ENCODE assay signal across 23 mouse cellular contexts in genomic region chr8:56611736-56612135, GRCm38 (mm10).
"Had no signal": no experiment of that assay in that cellular context is flagged by ENCODE, and none has a peak within 500 bp of the region (broad histone marks: within the 10 kb centered on the region; RNA-seq: fewer than 3 reads in every experiment).

No protein-coding gene starts in this region.

- H3K4me1 ChIP-seq: limb, embryonic 12.5 days; liver, embryonic 15.5 days; lung, embryonic 15.5 days; midbrain, embryonic 13.5 days; neural tube, embryonic 13.5 days; stomach, embryonic 15.5 days had no signal

- H3K4me2 ChIP-seq: limb, embryonic 12.5 days; limb, embryonic 15.5 days; liver, embryonic 11.5 days; liver, embryonic 15.5 days; lung, embryonic 15.5 days; midbrain, embryonic 13.5 days; neural tube, embryonic 13.5 days; stomach, embryonic 15.5 days had no signal

- H3K36me3 ChIP-seq: limb, embryonic 12.5 days; limb, embryonic 15.5 days; liver, embryonic 15.5 days; lung, embryonic 15.5 days; midbrain, embryonic 10.5 days; midbrain, embryonic 13.5 days; neural tube, embryonic 13.5 days; stomach, embryonic 15.5 days had no signal

- H3K4me3 ChIP-seq: layer of hippocampus, adult 2 months; limb, embryonic 12.5 days; limb, embryonic 15.5 days; liver, embryonic 15.5 days; lung, embryonic 15.5 days; megakaryocyte, embryonic 14.5 days; midbrain, embryonic 10.5 days; midbrain, embryonic 13.5 days; myocyte; neural tube, embryonic 13.5 days; stomach, embryonic 15.5 days had no signal

- H3K9ac ChIP-seq: limb, embryonic 12.5 days; limb, embryonic 15.5 days; liver, embryonic 15.5 days; lung, embryonic 15.5 days; midbrain, embryonic 13.5 days; neural tube, embryonic 13.5 days; stomach, embryonic 15.5 days had no signal

- H3K27me3 ChIP-seq: limb, embryonic 12.5 days; limb, embryonic 15.5 days; liver, embryonic 15.5 days; lung, embryonic 15.5 days; midbrain, embryonic 13.5 days; neural tube, embryonic 13.5 days; stomach, embryonic 15.5 days had no signal

- H3K9me3 ChIP-seq: limb, embryonic 12.5 days; limb, embryonic 15.5 days; liver, embryonic 15.5 days; lung, embryonic 15.5 days; midbrain, embryonic 10.5 days; midbrain, embryonic 13.5 days; neural tube, embryonic 13.5 days; stomach, embryonic 15.5 days had no signal

- ATAC-seq: midbrain, embryonic 13.5 days; midbrain, embryonic 16.5 days had no signal

- H3K27ac ChIP-seq: kidney, postnatal 0 days; layer of hippocampus, adult 2 months; limb, embryonic 12.5 days; limb, embryonic 15.5 days; liver, embryonic 15.5 days; lung, embryonic 15.5 days; midbrain, embryonic 10.5 days; midbrain, embryonic 13.5 days; neural tube, embryonic 13.5 days; stomach, embryonic 15.5 days had no signal

- DNase-seq: kidney, postnatal 25 days; left cerebral cortex, postnatal 4 days; lung, adult 18-20 months; lung, postnatal 10 days; lung, postnatal 36 days; retina, postnatal 1 day; right cerebral cortex, postnatal 25 days; spleen, adult 18-20 months; thymus, postnatal 25 days had no signal
